17 mouse cellular contexts compared by ENCODE assay signal in genomic region chr10:110940740-110941398, GRCm38 (mm10). TPM values are rescaled to one million over a fixed set of nuclear protein-coding genes. Genes with fewer than 3 reads are reported as not detected.
DNase-seq lines count a peak whose midpoint lies in the region; ATAC-seq and TF ChIP-seq lines count a peak whose summit lies in the region.
"Had no signal": no experiment of that assay in that cellular context is flagged by ENCODE, and none has a peak within 500 bp of the region (broad histone marks: within the 10 kb centered on the region; RNA-seq: fewer than 3 reads in every experiment).

No protein-coding gene starts in this region.

- peak; percentile 33 for TF ChIP-seq CTCF in intestine, postnatal 0 days (IDR thresholded peaks at IDR 0.05; ENCODE audit: low read depth)

- H3K4me3 ChIP-seq in forebrain, embryonic 13.5 days: no peak overlapping the region
- H3K4me3 ChIP-seq in forebrain, embryonic 11.5 days (ENCODE audit: low read depth, low read length): no peak overlapping the region
- H3K4me3 ChIP-seq in intestine, postnatal 0 days (ENCODE audit: low read depth, low read length): no peak overlapping the region
- H3K4me3 ChIP-seq in intestine, embryonic 16.5 days (ENCODE audit: low read length): no peak overlapping the region
- H3K4me3 ChIP-seq in lung, embryonic 15.5 days: no peak overlapping the region
- H3K4me3 ChIP-seq: embryonic facial prominence, embryonic 13.5 days; forebrain, embryonic 12.5 days; limb, embryonic 12.5 days; megakaryocyte, embryonic 14.5 days; neural tube, embryonic 12.5 days had no signal

- WGBS in forebrain, embryonic 13.5 days: 88% methylated on average over 13 of the region's 13 CpGs
- 88% methylated on average over 13 of the region's 13 CpGs for WGBS in forebrain, embryonic 11.5 days
- 87% methylated on average over 13 of the region's 13 CpGs for WGBS in intestine, postnatal 0 days
- 85% methylated on average over 13 of the region's 13 CpGs for WGBS in intestine, embryonic 16.5 days
- 77% methylated on average over 13 of the region's 13 CpGs for WGBS in lung, embryonic 15.5 days

- H3K36me3 ChIP-seq in forebrain, embryonic 13.5 days (ENCODE audit: poor library complexity, severe bottlenecking): peaks cover 70% of the 10 kb centered on the region
- H3K36me3 ChIP-seq in forebrain, embryonic 11.5 days (ENCODE audit: control insufficient read depth, insufficient read depth, low read length): peaks cover 8% of the 10 kb centered on the region; the same call in 1 of the 2 replicates
- H3K36me3 ChIP-seq in intestine, postnatal 0 days (ENCODE audit: control insufficient read depth, insufficient read depth): peaks cover 39% of the 10 kb centered on the region
- peaks cover 9% of the 10 kb centered on the region for H3K36me3 ChIP-seq in intestine, embryonic 16.5 days (ENCODE audit: control insufficient read depth, insufficient read depth, low read length)
- peaks cover 35% of the 10 kb centered on the region for H3K36me3 ChIP-seq in lung, embryonic 15.5 days

- no peak overlapping the region for H3K9ac ChIP-seq in forebrain, embryonic 13.5 days
- H3K9ac ChIP-seq in forebrain, embryonic 11.5 days (ENCODE audit: low read length): no peak overlapping the region
- H3K9ac ChIP-seq in intestine, postnatal 0 days (ENCODE audit: low read depth, low read length): no peak overlapping the region
- H3K9ac ChIP-seq in intestine, embryonic 16.5 days (ENCODE audit: low read depth, low read length): no peak overlapping the region
- no peak overlapping the region for H3K9ac ChIP-seq in lung, embryonic 15.5 days
- H3K9ac ChIP-seq: embryonic facial prominence, embryonic 13.5 days; forebrain, embryonic 12.5 days; limb, embryonic 12.5 days; lung, embryonic 14.5 days; neural tube, embryonic 12.5 days had no signal

- 0 out of 2 replicates have a peak, but pooled peaks cover 4% of the 10 kb centered on the region for H3K4me1 ChIP-seq in forebrain, embryonic 13.5 days
- no peaks in the 10 kb centered on the region for H3K4me1 ChIP-seq in forebrain, embryonic 11.5 days (replicated peaks; ENCODE audit: control insufficient read depth, insufficient read depth, low read length)
- no peaks in the 10 kb centered on the region for H3K4me1 ChIP-seq in intestine, postnatal 0 days (replicated peaks; ENCODE audit: control insufficient read depth, insufficient read depth, low read length)
- H3K4me1 ChIP-seq in intestine, embryonic 16.5 days (ENCODE audit: control insufficient read depth, insufficient read depth, low read length): no peaks in the 10 kb centered on the region
- peaks cover 10% of the 10 kb centered on the region; the same call in 1 of the 2 replicates for H3K4me1 ChIP-seq in lung, embryonic 15.5 days
- H3K4me1 ChIP-seq: embryonic facial prominence, embryonic 13.5 days; forebrain, embryonic 12.5 days; limb, embryonic 12.5 days; neural tube, embryonic 12.5 days had no signal

- 0 out of 2 replicates have a peak, but pooled peaks have one; percentile 14 for ATAC-seq in forebrain, embryonic 13.5 days
- ATAC-seq in forebrain, embryonic 11.5 days (replicated peaks; ENCODE audit: low FRiP score): no peak
- no peak for ATAC-seq in intestine, postnatal 0 days
- no peak for ATAC-seq in intestine, embryonic 16.5 days
- peak; percentile 56; the same call in 1 of the 2 replicates for ATAC-seq in lung, embryonic 15.5 days (ENCODE audit: borderline replicate concordance, extremely low read depth, low FRiP score, low TSS enrichment)
- ATAC-seq: activated CD4-positive, CD25-positive, alpha-beta regulatory T cell, adult 4 months had no signal

- no peak for DNase-seq in forebrain, embryonic 11.5 days (ENCODE audit: low spot score)
- no peak for DNase-seq in lung, postnatal 36 days
- no peak for DNase-seq in Muller cell, postnatal 12 days (ENCODE audit: inconsistent ontology term)
- DNase-seq: heart, postnatal 4 days; kidney, adult 11 months; lung, embryonic 14.5 days; right cerebral cortex, postnatal 25 days had no signal

- H3K4me2 ChIP-seq in forebrain, embryonic 13.5 days: no peak overlapping the region
- H3K4me2 ChIP-seq in forebrain, embryonic 11.5 days (ENCODE audit: low read depth, low read length, severe bottlenecking): no peak overlapping the region
- no peak overlapping the region for H3K4me2 ChIP-seq in intestine, postnatal 0 days (replicated peaks; ENCODE audit: low read depth)
- H3K4me2 ChIP-seq in intestine, embryonic 16.5 days (ENCODE audit: low read depth, low read length): no peak overlapping the region
- no peak overlapping the region for H3K4me2 ChIP-seq in lung, embryonic 15.5 days
- H3K4me2 ChIP-seq: embryonic facial prominence, embryonic 13.5 days; forebrain, embryonic 12.5 days; limb, embryonic 12.5 days; lung, embryonic 14.5 days; neural tube, embryonic 12.5 days had no signal

- H3K9me3 ChIP-seq in forebrain, embryonic 13.5 days (replicated peaks): no peaks in the 10 kb centered on the region
- H3K9me3 ChIP-seq in forebrain, embryonic 11.5 days (ENCODE audit: control insufficient read depth, low read length): no peaks in the 10 kb centered on the region
- no peaks in the 10 kb centered on the region for H3K9me3 ChIP-seq in intestine, postnatal 0 days (ENCODE audit: control insufficient read depth)
- no peaks in the 10 kb centered on the region for H3K9me3 ChIP-seq in intestine, embryonic 16.5 days (ENCODE audit: control insufficient read depth, low read length)
- no peaks in the 10 kb centered on the region for H3K9me3 ChIP-seq in lung, embryonic 15.5 days
- H3K9me3 ChIP-seq: embryonic facial prominence, embryonic 13.5 days; forebrain, embryonic 12.5 days; limb, embryonic 12.5 days; megakaryocyte, embryonic 14.5 days; neural tube, embryonic 12.5 days had no signal

- no peak overlapping the region for H3K27ac ChIP-seq in forebrain, embryonic 13.5 days
- H3K27ac ChIP-seq in forebrain, embryonic 11.5 days (ENCODE audit: low read depth, low read length): no peak overlapping the region
- no peak overlapping the region; the same call in 1 of the 2 replicates for H3K27ac ChIP-seq in intestine, postnatal 0 days (ENCODE audit: low read depth, low read length)
- H3K27ac ChIP-seq in intestine, embryonic 16.5 days (ENCODE audit: low read length): no peak overlapping the region
- H3K27ac ChIP-seq in lung, embryonic 15.5 days: no peak overlapping the region
- H3K27ac ChIP-seq: embryonic facial prominence, embryonic 13.5 days; forebrain, embryonic 12.5 days; limb, embryonic 12.5 days; neural tube, embryonic 12.5 days had no signal

- H3K27me3 ChIP-seq in forebrain, embryonic 13.5 days: no peaks in the 10 kb centered on the region
- H3K27me3 ChIP-seq in forebrain, embryonic 11.5 days (ENCODE audit: control insufficient read depth, insufficient read depth, low read length): no peaks in the 10 kb centered on the region
- no peaks in the 10 kb centered on the region for H3K27me3 ChIP-seq in intestine, postnatal 0 days (replicated peaks; ENCODE audit: control insufficient read depth, insufficient read depth, low read length)
- no peaks in the 10 kb centered on the region for H3K27me3 ChIP-seq in intestine, embryonic 16.5 days (replicated peaks; ENCODE audit: control insufficient read depth, insufficient read depth, low read length)
- H3K27me3 ChIP-seq in lung, embryonic 15.5 days: no peaks in the 10 kb centered on the region
- H3K27me3 ChIP-seq: embryonic facial prominence, embryonic 13.5 days; forebrain, embryonic 12.5 days; limb, embryonic 12.5 days; megakaryocyte, embryonic 14.5 days; neural tube, embryonic 12.5 days had no signal

RNA-seq across cellular contexts. Expression of gene Csrp2, which starts 21.3 kb away (rescaled TPM):
- polyA plus RNA-seq in forebrain, embryonic 13.5 days (2015; fragmentation: Nextera tagmentation; extraction: Ambion mirVana): 152 and 159 TPM in 2 replicates
- 169 and 173 TPM in 2 replicates for polyA plus RNA-seq in forebrain, embryonic 11.5 days (2014; fragmentation: Nextera tagmentation; extraction: Ambion mirVana)
- polyA plus RNA-seq in intestine, postnatal 0 days (2015; fragmentation: Nextera tagmentation; extraction: Ambion mirVana): 97.2 and 102 TPM in 2 replicates
- 236 and 254 TPM in 2 replicates for polyA plus RNA-seq in intestine, embryonic 16.5 days (2015; fragmentation: Nextera tagmentation; extraction: Ambion mirVana)
- polyA plus RNA-seq in lung, embryonic 15.5 days (2015; fragmentation: Nextera tagmentation; extraction: Ambion mirVana): 185 and 193 TPM in 2 replicates

Comparison
In these comparisons a context has a peak if more than half of its experiments do, and no peak if none do; other contexts are left out.
1. ATAC-seq: peak in forebrain, embryonic 13.5 days (single experiment) and lung, embryonic 15.5 days (single experiment); none in forebrain, embryonic 11.5 days (single experiment), intestine, postnatal 0 days (single experiment) and intestine, embryonic 16.5 days (single experiment).